Mouse (Mus musculus): ENCODE results near the gene Gsn.

- no peak for TF ChIP-seq CTCF (IDR thresholded peaks at IDR 0.05)
- no peak for TF ChIP-seq EP300 (IDR thresholded peaks at IDR 0.05)
These were observed 62.2 kb downstream of the Gsn start for GRCm38 (mm10) chr2:35318405-35318804.

Measured in lung, postnatal 0 days (tissue).